Mouse (Mus musculus): ENCODE results near the gene Cpeb3.

Gene Cpeb3

DNA sequence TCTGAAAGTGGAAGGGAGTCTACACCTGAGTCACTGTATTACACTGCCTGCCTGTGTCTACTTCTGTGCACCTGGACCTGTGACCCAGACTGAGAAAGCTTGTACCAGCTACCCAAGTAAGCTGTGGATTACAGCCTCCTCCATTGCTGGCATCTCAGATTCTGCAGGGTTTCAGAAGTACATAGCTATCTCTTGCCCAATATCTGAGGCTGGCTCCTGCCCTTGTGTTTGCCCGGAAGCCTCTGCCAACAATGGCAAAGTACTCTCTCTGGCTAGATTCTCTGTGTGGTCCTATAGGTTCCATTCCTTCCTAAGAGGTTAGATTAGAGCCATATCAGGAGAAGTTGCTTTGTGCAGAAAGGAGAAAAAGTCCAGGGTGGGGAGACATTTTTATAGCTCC, 129.8 kb downstream of the Cpeb3 start:
- no peak for DNase-seq

DNA sequence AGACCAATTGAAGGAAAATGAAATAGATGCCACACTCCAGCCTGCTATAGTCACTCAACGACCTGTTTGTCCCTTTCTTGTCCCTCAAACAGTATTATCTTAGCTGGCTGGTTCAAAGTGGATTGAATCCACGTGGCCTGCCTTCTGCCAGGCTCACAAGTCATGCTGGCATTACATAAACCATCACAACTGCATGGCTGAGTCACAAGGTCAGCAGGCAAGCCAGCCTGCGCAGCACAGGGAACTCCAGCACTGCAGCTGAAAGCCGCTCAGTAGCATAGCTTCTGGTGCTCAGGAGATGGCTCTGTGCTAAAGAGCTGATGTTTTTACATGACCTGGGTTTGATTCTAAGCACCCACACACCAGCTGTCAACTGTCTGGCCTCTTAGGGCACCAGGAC, 130.3 kb downstream of the Cpeb3 start:
- peak; percentile 81 for DNase-seq

DNA sequence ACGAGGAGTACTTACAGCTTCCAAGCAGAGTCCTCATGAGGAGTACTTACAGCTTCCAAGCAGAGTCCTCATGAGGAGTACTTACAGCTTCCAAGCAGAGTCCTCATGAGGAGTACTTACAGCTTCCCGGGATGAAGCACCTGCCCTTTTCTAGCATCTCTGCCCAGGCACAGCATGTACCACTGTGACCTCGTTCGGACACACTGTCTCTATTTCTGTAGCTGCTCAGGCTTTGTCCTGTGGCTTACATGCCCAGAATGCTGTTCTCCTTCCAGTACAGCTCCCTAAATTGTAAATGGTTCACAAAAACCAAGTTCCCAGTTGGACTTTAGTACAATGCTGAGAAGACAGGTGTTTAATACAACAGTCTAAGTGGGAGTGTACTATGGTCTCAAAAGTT, 131.1 kb downstream of the Cpeb3 start:
- peak; percentile 29 for DNase-seq

DNA sequence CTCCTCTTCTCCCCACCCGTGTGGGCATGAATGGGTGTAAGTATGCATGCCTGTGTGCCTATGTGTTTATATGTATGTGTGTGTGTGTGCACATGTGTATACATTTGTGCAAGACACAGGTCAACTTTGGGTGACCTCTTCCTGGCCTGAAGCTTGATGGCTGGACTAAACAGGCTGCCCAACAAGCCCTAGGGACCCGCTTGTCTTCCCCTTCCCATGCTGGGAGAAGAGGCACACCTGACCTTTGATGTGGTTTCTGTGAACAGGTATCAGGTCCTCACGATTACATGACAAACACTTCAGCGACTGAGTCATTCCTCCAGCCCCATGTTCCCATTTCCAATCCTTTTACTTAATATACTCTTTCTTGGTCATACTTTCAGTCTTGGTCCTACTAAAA, 131.8 kb downstream of the Cpeb3 start:
- DNase-seq, result no peak

DNA sequence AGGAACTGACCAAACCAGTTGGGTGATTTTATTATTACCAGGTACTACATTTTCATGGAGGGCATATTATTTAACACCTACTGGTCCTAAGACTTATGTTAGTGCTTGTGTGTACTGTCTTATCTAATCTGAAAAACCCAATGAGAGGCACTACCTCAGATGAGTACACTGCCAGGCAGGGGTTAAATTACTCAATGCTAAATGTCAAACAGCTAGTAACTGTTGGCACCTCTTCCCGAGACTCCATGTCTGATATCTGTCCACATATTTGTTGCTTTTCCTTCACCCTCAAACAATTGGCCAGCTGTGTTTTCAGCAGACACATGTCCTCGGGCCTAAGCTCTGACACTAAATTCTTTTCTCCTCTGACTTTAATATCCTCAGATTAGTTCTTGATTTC, 132.3 kb downstream of the Cpeb3 start:
- DNase-seq, result no peak

DNA sequence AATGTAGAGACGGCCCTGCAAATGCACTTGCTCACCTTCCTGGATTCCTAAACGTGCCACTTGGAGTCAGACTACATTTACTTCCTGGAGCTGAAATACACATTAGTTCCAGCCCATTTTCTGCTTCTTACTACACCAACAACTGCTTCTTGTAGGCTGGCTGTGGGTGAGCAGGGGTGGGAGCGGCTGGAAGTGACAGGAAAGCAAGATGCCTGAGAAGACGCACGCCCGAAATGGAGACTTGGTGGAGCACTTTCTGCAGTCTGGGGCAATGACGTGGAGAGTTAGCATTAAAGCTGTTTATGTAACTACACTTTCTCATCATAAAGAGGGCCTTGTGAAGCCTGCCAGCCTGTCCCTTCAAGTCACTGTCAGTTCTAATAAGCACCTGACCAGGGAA, 132.7 kb downstream of the Cpeb3 start:
- DNase-seq, result no peak

DNA sequence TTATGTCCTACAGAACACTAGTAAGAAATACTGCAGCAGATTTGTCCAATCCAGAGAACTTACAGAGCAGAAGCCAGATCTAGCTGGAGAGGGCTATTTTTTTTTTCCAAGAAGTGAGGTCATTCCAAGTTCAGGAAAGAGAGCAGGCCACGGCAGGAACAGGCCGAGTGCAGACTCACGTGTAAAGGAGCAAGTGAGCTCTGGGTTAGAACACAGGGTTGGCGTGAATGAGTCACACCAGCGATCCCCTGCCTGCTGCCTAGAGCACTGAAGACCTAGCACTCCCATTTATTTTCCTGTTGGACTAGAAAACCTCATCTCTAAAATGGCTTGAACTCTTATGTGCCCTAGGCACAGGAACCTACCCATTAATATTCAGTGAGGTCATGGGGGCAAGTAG, 133.7 kb downstream of the Cpeb3 start:
- DNase-seq, result peak; percentile 56

DNA sequence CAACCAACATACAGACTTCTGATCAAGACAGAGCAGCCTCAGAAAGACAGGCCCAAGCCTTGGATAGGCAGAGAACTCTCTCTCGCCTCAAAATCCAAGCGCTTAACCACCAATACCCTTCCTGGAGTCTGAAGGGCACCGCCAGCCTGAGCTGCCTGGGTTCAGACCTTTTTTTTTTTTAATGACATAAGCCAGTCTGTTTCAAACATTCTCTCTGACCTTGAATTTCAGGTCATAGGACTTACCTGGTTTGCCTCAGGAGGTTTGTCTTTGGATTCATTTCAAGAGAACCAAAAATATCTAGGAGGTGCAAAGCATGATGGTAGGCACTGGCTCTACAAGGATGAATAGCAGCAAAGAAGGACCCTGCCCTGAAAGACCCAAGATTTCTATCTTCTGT, 134.1 kb downstream of the Cpeb3 start:
- peak; percentile 44 for DNase-seq

DNA sequence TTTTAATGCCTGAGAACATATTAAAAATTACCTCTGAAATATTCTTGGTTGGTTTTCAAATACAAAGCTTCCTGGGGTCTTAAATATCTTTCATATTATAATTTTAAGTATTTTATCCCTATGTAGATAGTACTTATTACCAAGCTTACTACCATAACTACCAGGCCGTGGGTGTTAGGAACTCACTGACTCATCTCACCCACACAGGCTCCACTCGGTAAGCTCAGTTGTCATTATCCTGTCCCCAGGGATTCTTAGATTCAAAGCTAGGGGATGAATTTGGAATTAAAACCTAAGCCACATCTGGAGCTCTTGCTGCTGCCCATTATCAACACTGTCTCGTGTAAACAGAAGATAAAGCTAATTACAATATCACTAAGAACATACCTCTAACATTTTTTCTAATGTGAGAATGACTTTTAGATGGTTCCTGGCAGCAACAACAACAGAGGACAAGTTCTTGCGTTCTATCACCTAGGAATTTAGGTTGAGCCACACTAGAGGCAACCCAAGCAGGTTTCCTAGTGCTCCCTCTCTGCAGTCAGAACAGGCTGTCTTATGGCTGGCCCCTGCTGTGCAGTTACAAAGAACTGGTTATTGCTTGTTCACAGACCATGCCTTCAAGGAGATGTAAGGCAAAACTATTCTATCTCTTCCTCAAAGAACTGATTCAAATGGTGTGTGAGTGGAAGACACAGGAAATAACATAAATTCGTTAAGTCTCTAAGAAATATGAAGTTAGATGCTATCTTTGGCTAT, 135.4 kb downstream of the Cpeb3 start:
- DNase-seq, result no peak

DNA sequence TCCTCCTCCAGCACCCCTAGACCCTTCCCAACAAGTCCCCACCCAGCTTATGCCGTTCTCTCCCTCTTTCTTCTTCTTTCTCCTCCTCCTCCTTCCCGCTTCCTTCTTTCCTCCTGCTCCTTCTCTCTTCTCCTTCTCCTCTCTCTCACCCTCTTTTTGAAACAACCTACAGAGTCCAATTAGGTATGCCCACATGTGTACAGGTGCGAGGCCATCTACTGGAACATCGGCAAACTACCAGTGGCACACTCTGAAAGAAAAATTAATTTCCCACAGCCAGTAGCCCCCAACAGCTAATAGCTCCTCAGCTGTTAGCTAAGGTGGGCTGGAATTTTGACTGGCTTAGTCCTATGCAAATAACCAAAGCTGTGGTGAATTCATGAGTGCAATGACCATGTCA, 139.2 kb downstream of the Cpeb3 start:
- no peak for DNase-seq

DNA sequence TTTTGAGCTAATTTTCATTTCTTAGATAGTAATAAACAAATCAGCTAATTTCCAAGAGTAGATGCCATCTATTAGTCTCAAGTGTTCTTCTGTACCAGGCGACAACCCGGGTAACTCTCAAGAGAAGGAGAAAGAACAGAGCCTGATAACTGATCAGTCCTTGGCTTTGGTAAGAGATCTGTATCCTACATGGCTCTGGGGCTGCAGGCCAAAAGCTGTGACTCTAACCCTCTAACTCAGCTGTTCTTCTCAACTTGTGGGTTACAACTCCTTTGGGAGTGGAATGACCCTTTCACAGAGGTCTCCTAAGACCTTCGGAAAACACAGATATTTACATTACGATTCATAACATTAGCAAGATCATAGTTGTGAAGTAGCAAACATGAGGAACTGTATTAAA, 148.3 kb downstream of the Cpeb3 start:
- DNase-seq, result no peak

DNA sequence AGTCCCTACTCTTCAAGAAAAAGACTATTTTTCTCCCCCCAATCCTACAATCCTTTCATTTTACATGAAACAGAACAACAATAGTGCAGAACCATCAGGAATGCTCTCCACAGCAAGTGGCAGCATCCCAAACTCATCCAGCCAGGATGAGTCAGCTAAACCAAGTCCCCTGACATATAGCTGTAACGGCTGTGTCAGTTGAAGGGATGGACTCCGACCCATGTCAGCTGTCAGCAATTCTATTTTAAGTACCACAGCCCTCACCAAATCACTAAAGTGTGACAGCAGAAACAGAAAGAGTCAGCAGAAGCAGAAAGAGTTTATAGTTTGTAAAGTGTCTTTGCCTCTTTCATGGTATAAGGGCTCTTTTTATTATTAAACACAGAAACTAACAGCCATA, 148.8 kb downstream of the Cpeb3 start:
- DNase-seq, result peak; percentile 64

DNA sequence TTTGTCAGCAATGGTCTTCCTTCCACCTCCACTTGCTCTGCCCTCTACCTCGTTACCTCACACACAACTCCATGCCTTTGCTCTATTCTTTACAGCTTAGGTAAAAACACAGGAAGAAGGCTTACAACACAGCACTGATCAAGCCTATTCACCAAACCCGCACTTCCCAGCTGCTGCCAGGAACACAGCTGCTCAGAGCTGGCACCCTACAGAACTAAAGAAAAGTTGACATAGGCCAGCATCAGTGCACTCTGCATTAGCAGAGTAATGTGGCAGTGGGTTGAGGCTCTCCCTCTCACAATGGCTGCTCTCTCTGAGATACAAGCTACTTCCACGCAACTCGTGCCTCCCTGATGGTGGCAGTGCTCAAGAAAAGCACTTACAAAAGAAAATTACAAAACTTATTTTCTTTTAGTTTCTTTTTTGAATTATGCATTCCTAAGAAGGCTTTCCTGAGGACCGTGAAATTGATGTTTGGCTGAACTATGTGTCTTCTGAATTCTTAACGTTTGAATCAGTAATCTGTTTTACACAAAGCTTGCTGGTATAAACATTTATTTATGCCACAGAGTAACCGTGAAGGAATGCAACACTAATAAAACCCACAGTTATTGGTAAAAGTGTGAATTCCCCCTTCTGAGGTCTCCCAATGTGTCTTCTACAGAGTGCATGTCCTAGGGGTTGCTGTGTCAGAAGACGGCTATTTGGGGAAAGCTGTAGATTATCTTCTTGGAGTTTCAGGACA, 151.1 kb downstream of the Cpeb3 start:
- DNase-seq, result no peak

DNA sequence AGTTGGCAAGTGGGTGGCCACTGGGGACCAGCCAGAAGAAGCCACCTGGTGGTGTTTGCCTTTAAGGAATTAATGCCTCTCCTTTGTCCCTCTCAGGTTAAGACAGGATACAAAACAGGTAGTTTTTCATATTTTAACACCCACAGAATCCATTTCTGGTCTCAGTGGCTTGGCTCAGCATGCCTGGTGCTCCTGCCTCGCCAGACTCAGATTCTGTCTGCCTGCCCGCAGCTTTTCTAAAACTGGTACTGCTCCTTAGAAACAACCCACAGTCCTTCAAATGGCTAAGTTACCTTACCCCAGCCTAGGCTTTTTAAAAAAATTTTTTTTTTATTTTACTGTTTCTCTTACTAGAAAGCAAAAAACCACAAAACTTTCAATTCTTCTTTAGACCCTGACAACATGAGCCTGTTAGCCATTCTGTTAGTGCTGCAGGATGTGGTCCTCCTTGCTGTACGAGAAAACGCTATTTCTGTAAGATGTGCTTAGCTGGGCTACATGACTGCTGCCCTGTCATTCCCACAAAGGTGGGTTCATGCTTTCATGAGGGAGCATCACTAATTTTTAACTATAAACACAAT, 152.3 kb downstream of the Cpeb3 start:
- DNase-seq, result no peak

DNA sequence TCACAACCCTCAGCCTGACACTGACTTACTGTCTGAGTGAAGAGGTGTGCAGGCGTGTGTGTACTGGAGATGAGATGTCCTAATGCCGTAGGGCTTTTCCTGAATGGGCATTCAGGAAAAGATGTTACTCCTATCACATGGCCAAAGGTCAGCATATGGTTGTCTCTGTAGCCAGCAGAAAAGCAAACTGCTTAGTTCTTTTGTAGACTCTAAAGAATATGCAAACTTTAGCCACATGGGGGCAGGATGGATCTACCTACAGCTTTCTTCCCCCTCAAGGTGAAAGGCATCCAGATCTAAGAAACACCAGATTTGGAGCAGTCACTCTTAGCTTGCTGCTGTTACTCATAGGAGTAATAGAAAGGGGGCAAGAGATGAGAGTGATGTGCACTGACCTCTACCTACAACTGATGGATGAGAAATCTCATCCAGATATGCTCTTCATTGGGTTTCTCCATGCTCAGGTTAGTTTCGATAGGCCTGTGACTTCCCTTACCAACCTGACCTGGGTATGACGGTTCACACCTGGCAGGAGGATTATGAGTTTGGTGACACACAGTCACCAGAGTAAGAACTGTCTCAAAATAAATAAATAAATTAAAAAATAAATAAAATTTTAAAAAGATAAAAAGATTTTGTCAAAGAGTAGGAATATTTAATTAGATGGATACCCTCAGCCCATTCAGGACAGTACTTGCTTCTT, 157.6 kb downstream of the Cpeb3 start:
- peak; percentile 76 for DNase-seq

DNA sequence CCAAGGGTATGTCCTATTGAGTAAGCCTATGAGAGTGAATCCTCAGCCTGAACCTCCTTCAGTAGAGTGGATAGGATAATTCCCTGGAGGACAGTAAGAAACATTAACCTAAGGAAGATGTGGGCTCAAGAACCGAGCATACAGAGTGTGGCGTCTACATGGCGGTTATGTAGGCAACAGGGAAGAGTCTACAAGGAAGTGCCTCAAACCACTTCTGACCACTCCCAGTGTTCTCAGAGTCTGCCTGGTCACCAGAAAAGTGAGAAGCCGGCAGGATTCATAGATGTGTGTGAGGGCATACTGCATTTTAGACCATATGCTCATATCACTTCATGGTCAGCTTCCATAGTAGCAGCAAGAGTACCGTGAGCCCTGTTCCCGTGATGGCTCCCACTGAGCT, 159.9 kb downstream of the Cpeb3 start:
- DNase-seq, result no peak

DNA sequence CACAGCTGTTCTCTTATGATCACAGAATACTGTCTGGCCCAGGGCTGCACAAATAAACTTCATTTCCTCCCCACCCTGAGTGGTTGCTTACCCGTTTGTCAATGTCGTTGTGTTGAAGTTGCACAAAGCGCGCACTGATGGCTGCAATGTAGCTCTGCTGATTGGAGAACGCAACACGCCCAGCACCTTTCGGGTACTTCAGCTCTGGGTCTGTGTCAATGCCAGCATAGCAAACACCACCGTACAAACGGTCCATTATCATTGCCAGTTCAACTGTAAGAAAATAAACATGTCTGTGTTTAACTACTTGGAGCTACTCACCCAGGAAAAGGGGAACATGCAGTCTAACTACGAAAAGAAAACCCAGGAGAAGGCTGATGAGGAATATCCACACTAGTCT, 164.0 kb downstream of the Cpeb3 start:
- DNase-seq, result no peak

DNA sequence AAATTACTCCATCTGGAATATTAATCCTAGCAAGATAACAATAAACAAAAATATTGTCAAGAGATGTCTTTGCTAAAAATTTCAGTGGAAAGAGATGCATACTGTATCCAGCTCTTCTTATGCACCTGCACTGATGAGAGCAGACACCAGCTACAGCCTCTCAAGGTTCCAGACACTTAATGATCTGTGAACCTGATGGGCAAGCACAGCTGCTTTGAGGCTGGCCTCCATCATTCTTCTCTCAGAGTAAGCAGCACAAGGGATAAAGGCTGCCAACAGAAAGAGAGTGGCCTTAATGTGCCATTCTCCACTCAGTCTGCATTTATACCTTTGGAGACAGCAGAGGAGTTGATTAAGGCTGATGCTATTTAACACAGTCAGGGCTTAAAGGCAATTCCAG, 167.5 kb downstream of the Cpeb3 start:
- DNase-seq, result no peak

DNA sequence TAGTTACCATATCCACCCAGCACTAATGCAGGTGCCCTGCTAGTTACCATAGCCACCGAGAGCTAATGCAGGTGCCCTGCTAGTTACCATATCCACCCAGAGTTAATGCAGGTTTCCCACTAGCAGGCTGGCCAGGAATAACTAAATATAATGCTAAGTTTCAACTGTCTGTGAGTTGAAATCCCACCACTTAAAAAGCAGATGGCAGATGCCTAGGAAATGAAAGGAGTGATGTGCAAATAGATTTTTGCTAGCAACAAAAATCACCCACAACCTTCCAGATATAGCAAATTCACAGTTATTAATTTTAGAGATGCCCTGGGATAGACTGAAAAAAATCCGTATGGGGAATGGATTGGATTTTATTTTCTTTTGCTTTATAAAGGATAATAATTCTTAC, 176.0 kb downstream of the Cpeb3 start:
- no peak for DNase-seq

DNA sequence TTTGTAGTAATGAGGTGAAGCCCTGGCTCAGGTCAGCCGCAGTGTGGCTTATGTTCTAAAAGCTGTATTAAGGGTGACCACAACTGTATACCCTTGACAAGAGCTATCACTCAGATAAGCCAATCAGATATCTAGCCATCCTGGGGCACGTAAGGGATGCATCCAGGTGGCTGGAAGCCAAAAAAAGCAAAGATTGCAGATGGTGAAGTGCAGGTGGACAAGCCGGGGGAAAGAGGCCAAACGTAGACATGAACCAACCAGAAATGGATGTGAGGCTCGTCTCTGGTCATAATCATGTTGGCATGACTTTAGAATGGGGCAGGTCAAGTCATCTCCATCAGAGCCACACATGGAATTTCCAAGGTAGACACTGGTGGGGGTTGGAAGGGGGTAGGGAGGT, 177.0 kb downstream of the Cpeb3 start:
- DNase-seq, result no peak

DNA sequence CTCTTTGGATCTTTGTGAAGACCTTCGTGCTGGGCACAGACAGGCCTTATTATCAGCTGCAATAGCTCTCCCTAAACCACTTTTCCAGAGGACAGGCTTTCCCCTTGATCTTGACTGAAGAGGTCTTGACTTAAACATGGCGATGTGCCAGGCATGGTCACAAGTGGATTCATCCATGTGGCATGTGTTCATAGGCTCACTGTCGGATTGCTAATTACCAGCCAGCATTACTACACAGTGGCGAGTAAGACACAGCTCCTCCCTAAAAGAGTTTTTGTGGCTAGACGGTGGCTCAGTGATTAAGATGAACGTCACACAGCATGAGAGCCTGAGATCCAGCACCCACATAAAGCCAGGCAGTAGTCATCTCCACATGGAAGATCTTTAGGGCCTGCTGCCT, 178.6 kb downstream of the Cpeb3 start:
- no peak for DNase-seq

DNA sequence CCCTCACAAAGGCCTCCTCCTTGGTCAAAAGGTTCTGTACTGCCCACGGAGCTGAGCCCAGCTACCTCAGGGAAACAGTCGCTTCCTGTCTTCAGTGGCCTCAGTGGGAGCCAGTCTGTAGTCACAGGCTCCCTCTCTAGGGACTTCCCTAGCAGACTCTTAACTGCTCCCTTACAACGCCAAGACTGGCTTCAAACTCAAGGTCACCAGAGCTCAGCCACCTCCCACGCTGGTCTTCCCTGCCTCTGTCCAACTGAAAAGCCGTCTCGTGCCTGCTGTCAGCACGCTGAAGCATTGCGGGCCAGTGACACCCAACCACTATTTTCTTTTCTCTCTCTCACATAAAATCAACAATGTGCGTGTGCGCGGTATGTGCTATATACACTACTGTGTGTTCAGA, 182.0 kb downstream of the Cpeb3 start:
- peak; percentile 12 for DNase-seq

DNA sequence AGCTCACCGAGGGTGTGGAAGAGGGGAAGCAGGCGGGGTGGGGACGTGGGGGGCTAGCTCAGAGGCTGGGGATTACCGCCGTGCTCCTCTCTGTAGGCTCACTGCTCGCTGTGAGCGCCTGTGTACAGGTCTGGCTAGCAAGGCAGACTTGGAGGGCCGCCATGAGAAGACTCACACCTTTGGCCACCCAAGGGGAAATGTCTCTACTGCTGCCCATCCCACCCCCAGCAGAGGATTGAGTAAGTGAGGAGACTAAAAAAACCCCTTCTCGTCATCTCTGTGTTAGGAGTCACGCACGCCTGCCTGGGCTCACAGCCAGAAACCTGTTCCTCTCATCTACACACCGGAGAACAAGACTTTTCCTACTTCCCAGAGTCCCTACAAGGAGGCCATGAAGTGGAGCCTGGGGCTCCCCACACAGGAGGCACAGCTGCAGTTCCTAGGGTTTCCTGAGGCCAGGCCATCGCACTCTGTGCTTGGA, 182.5 kb downstream of the Cpeb3 start:
- no peak for DNase-seq

DNA sequence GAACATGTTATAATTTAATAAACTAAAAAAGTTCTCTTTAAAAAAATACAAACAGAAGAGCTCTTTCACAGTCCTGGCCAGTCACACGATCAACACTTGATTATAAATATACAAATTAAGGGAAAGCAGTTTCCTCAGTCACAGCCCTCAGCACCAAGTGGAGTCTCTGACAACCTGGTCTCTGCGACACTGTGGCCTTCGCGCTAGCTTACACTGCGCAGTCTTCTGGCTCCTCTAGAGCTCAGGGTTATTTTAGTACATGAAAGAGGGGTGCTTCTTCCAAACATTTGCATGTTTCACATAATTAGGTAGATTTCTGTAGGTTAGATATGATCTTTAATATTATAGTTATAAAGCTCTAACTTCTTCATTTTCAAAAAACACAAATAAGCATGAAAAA, 186.3 kb downstream of the Cpeb3 start:
- DNase-seq, result no peak

Measured in kidney, postnatal 14 days (tissue).